Mouse (Mus musculus): ENCODE results near the gene Mrpl23.

GRCm38 (mm10) chr7:142484780-142485179 lies 47.7 kb upstream of the Mrpl23 start:
- TF ChIP-seq CTCF (IDR thresholded peaks at IDR 0.05; ENCODE audit: low read depth) (no peak), EP300 (IDR thresholded peaks at IDR 0.05; ENCODE audit: low read depth) (no peak)

All from liver, embryonic 14.5 days (tissue).